Mouse (Mus musculus) lung, postnatal 0 days (tissue): ENCODE results near the gene H1fx.

Experiments
- CTCF ChIP-seq: IDR thresholded peaks from 2 replicates; pipeline ENCODE4 v1.5.1; 2016; ENCODE audit warnings: antibody characterized with exemption, mild to moderate bottlenecking
- EP300 ChIP-seq: IDR thresholded peaks from 2 replicates; pipeline ENCODE4 v1.6.1; 2016; ENCODE audit warnings: antibody characterized with exemption, mild to moderate bottlenecking, control low read depth

GRCm38 (mm10) chr6:88015797-88016196 lies 34.4 kb upstream of the H1fx start:
- TF ChIP-seq CTCF (no peak), EP300 (no peak)
